Mouse (Mus musculus) MEL (cell line): Measurements from ENCODE around the gene Ecpas. TPM values are rescaled to one million over a fixed set of nuclear protein-coding genes. Genes with fewer than 3 reads are reported as not detected.
A peak's percentile ranks its signal among the peaks of the same experiment; 100 is the strongest.

ENCODE experiments used
- DNase-seq: peaks from one replicate; pipeline ENCODE4 v3.0.0; 2011; ENCODE audit warnings: low read depth, low spot score
- H3K27ac ChIP-seq: 2 replicates; pipeline ENCODE4 v1.5.1; 2012; ENCODE audit warnings: low read depth, mild to moderate bottlenecking, control low read depth, low read length, moderate library complexity; ENCODE audit not compliant: control insufficient read depth
- H3K27me3 ChIP-seq, 2 experiments: fragments of 150-350 bp in 1 of 2; sonication (generic) in 1 of 2; 2 replicates each; pipeline ENCODE4 v1.6.1; 2012; ENCODE audit warnings: low read length in 2 of 2, mild to moderate bottlenecking in 2 of 2, improper control_type of control experiment in 1 of 2, moderate library complexity in 1 of 2; ENCODE audit not compliant: insufficient read depth in 2 of 2, control insufficient read depth in 1 of 2
- H3K36me3 ChIP-seq, 2 experiments: 2 replicates each; pipeline ENCODE4 v1.6.1; 2012 to 2014; ENCODE audit warnings: low read length in 2 of 2, improper control_type of control experiment in 1 of 2, inconsistent platforms in 1 of 2, mild to moderate bottlenecking in 1 of 2; ENCODE audit not compliant: insufficient read depth in 2 of 2, control insufficient read depth in 1 of 2
- H3K4me1 ChIP-seq, 2 experiments: fragments of 150-350 bp in 1 of 2; sonication (generic) in 1 of 2; 2 replicates each; pipeline ENCODE4 v1.6.1; 2012; ENCODE audit warnings: low read length in 2 of 2, improper control_type of control experiment in 1 of 2, mild to moderate bottlenecking in 1 of 2; ENCODE audit not compliant: insufficient read depth in 2 of 2, control insufficient read depth in 1 of 2
- H3K4me3 ChIP-seq, 2 experiments: fragments of 150-350 bp in 1 of 2; sonication (generic) in 1 of 2; 2 replicates each; pipeline ENCODE4 v1.5.1; 2012; ENCODE audit warnings: low read depth in 2 of 2, low read length in 2 of 2, mild to moderate bottlenecking in 2 of 2, moderate library complexity in 2 of 2, control low read depth in 1 of 2, improper control_type of control experiment in 1 of 2; ENCODE audit not compliant: control insufficient read depth in 1 of 2, insufficient read depth in 1 of 2
- H3K79me2 ChIP-seq: 2 replicates; pipeline ENCODE4 v1.6.1; 2012; ENCODE audit warnings: mild to moderate bottlenecking, low read length, moderate library complexity; ENCODE audit not compliant: control insufficient read depth, poor library complexity, insufficient read depth
- H3K9ac ChIP-seq: 2 replicates; pipeline ENCODE4 v1.6.1; 2012; ENCODE audit warnings: low read depth, mild to moderate bottlenecking, control low read depth, low read length, moderate library complexity; ENCODE audit not compliant: control insufficient read depth, poor library complexity, severe bottlenecking
- H3K9me3 ChIP-seq: fragments of 150-350 bp; sonication (generic); replicated peaks from 2 replicates; pipeline ENCODE4 v1.6.1; 2012; ENCODE audit warnings: mild to moderate bottlenecking, low read length, improper control_type of control experiment, moderate library complexity; ENCODE audit not compliant: insufficient read depth
- BHLHE40 ChIP-seq: IDR thresholded peaks from 2 replicates; pipeline ENCODE4 v1.6.1; 2012; ENCODE audit warnings: low read depth, mild to moderate bottlenecking, inconsistent platforms, low read length, improper control_type of control experiment, borderline replicate concordance
- CHD1 ChIP-seq: IDR thresholded peaks from 2 replicates; pipeline ENCODE4 v1.6.1; 2012; ENCODE audit warnings: low read depth, mild to moderate bottlenecking, inconsistent platforms, low read length, improper control_type of control experiment
- CHD2 ChIP-seq: IDR thresholded peaks from 2 replicates; pipeline ENCODE4 v1.6.1; 2011; ENCODE audit warnings: low read length, improper control_type of control experiment
- CTCF ChIP-seq, 3 experiments: IDR thresholded peaks in 2 of 3; conservative IDR thresholded peaks in 1 of 3; 2 replicates each; pipeline ENCODE4 v1.5.1; 2011 to 2012; ENCODE audit warnings: low read length in 3 of 3, low read depth in 2 of 3, mild to moderate bottlenecking in 2 of 3, improper control_type of control experiment in 1 of 3, inconsistent platforms in 1 of 3, mixed read lengths in 1 of 3, moderate library complexity in 1 of 3; ENCODE audit not compliant: control insufficient read depth in 1 of 3, insufficient read depth in 1 of 3, poor library complexity in 1 of 3, severe bottlenecking in 1 of 3
- JUND ChIP-seq: IDR thresholded peaks from 2 replicates; pipeline ENCODE4 v1.6.1; 2011; ENCODE audit warnings: low read depth, mild to moderate bottlenecking, improper control_type of control experiment, low read length
- KAT2A ChIP-seq: conservative IDR thresholded peaks from 2 replicates; pipeline ENCODE4 v1.6.1; 2012; ENCODE audit warnings: low read depth, low read length, improper control_type of control experiment, inconsistent platforms
- MAFK ChIP-seq: IDR thresholded peaks from 2 replicates; pipeline ENCODE4 v1.6.1; 2011; ENCODE audit warnings: low read depth, mild to moderate bottlenecking, low read length, improper control_type of control experiment, borderline replicate concordance
- MAX ChIP-seq: IDR thresholded peaks from 2 replicates; pipeline ENCODE4 v1.6.1; 2011; ENCODE audit warnings: low read length, improper control_type of control experiment
- MXI1 ChIP-seq: IDR thresholded peaks from 2 replicates; pipeline ENCODE4 v1.6.1; 2011; ENCODE audit warnings: mild to moderate bottlenecking, low read depth, low read length, improper control_type of control experiment
- NRF1 ChIP-seq: IDR thresholded peaks from 2 replicates; pipeline ENCODE4 v1.6.1; 2014; ENCODE audit warnings: low read depth, mild to moderate bottlenecking, inconsistent platforms, low read length, improper control_type of control experiment, moderate library complexity; ENCODE audit not compliant: poor library complexity, insufficient read depth, severe bottlenecking
- POLR2A ChIP-seq, 2 experiments: IDR thresholded peaks; 2 replicates each; pipeline ENCODE4 v1.6.1; 2011 to 2012; ENCODE audit warnings: low read length in 2 of 2, mild to moderate bottlenecking in 2 of 2, control low read depth in 1 of 2, improper control_type of control experiment in 1 of 2, low read depth in 1 of 2, moderate library complexity in 1 of 2; ENCODE audit not compliant: control insufficient read depth in 1 of 2, insufficient read depth in 1 of 2, poor library complexity in 1 of 2
- POLR2AphosphoS5 ChIP-seq: IDR thresholded peaks from 2 replicates; pipeline ENCODE4 v1.6.1; 2012; ENCODE audit warnings: low read depth, borderline replicate concordance, mild to moderate bottlenecking, inconsistent platforms, low read length, moderate library complexity, mixed read lengths
- RAD21 ChIP-seq: IDR thresholded peaks from 2 replicates; pipeline ENCODE4 v1.6.1; 2011; ENCODE audit warnings: mild to moderate bottlenecking, low read depth, low read length, improper control_type of control experiment
- RCOR1 ChIP-seq: IDR thresholded peaks from 2 replicates; pipeline ENCODE4 v1.6.1; 2012; ENCODE audit warnings: low read depth, mild to moderate bottlenecking, inconsistent platforms, low read length, improper control_type of control experiment
- UBTF ChIP-seq: IDR thresholded peaks from 2 replicates; pipeline ENCODE4 v1.6.1; 2012; ENCODE audit warnings: low read depth, mild to moderate bottlenecking, inconsistent platforms, low read length, improper control_type of control experiment, moderate library complexity, borderline replicate concordance; ENCODE audit not compliant: insufficient read depth
- USF1 ChIP-seq: IDR thresholded peaks from 2 replicates; pipeline ENCODE4 v1.6.1; 2014; ENCODE audit warnings: low read depth, mild to moderate bottlenecking, inconsistent platforms, low read length, improper control_type of control experiment, moderate library complexity
- USF2 ChIP-seq, 2 experiments: IDR thresholded peaks; 2 replicates each; pipeline ENCODE4 v1.6.1; 2011 to 2012; ENCODE audit warnings: improper control_type of control experiment in 2 of 2, low read length in 2 of 2, borderline replicate concordance in 1 of 2, inconsistent platforms in 1 of 2, low read depth in 1 of 2, mild to moderate bottlenecking in 1 of 2; ENCODE audit not compliant: insufficient read depth in 1 of 2
- ZC3H11A ChIP-seq: IDR thresholded peaks from 2 replicates; pipeline ENCODE4 v1.6.1; 2012; ENCODE audit warnings: low read depth, mild to moderate bottlenecking, inconsistent platforms, low read length, improper control_type of control experiment
- ZKSCAN1 ChIP-seq: IDR thresholded peaks from 2 replicates; pipeline ENCODE4 v1.6.1; 2012; ENCODE audit warnings: low read depth, mild to moderate bottlenecking, inconsistent platforms, low read length, improper control_type of control experiment, moderate library complexity
- ZMIZ1 ChIP-seq: IDR thresholded peaks from 2 replicates; pipeline ENCODE4 v1.6.1; 2012; ENCODE audit warnings: low read depth, mild to moderate bottlenecking, inconsistent platforms, low read length, improper control_type of control experiment, moderate library complexity
- polyA plus RNA-seq, 2 experiments: library from polyadenylated mRNA; stranded (reverse) in 1 of 2; unstranded in 1 of 2; fragments of >175 nt in 1 of 2; fragments of >200 nt in 1 of 2; gene quantifications; 2 replicates each; pipeline versions ENCODE4 v1.2.1 to v1.2.4; 2012; ENCODE audit warnings: low replicate concordance in 2 of 2, low read depth in 1 of 2; ENCODE audit not compliant: insufficient read length in 2 of 2, insufficient read depth in 1 of 2, missing spikeins in 1 of 2
- total RNA-seq: library from RNA; depleted of rRNA; stranded (reverse); fragments of 300-350 nt; gene quantifications from 2 replicates; pipeline ENCODE4 v1.2.3, GENCODE M21; 2012

Ecpas gene
- total and polyA plus RNA-seq, 3 experiments: 37.8 to 161 (median 57.6) TPM

GRCm38 (mm10) chr4:58888568-58888967 is 24.0 kb downstream of the Ecpas start:
- DNase-seq: no peak
- H3K4me3 ChIP-seq: no peak overlapping the region
- no peak for TF ChIP-seq USF2 (IDR thresholded peaks at IDR 0.05; ENCODE audit: borderline replicate concordance in 1 of 2, insufficient read depth in 1 of 2, low read depth in 1 of 2, low read length in 2 of 2)
- no peak for TF ChIP-seq ZKSCAN1
- no peak for TF ChIP-seq NRF1
- no peak for TF ChIP-seq CTCF (IDR thresholded peaks at IDR 0.05 in 2 of 3, conservative IDR thresholded peaks at IDR 0.05 in 1 of 3; ENCODE audit: control insufficient read depth in 1 of 3, insufficient read depth in 1 of 3, low read depth in 2 of 3, low read length in 3 of 3, poor library complexity in 1 of 3, severe bottlenecking in 1 of 3)
- no peak for TF ChIP-seq RAD21
- no peak for TF ChIP-seq MXI1
- no peak for TF ChIP-seq JUND
- no peak for TF ChIP-seq RCOR1
- no peak for TF ChIP-seq ZC3H11A
- TF ChIP-seq USF1: no peak
- no peak for TF ChIP-seq CHD1
- no peak for TF ChIP-seq POLR2A (IDR thresholded peaks at IDR 0.05; ENCODE audit: control insufficient read depth in 1 of 2, insufficient read depth in 1 of 2, low read depth in 1 of 2, low read length in 2 of 2, poor library complexity in 1 of 2)
- TF ChIP-seq CHD2: no peak
- TF ChIP-seq BHLHE40: no peak
- H3K79me2 ChIP-seq: peaks cover 51% of the 10 kb centered on the region
- no peak overlapping the region for H3K27ac ChIP-seq
- no peaks in the 10 kb centered on the region for H3K27me3 ChIP-seq
- peaks cover 6 to 38% of the 10 kb centered on the region in 2 experiments; a peak in 3 of 4 replicates for H3K4me1 ChIP-seq
- H3K9me3 ChIP-seq: no peaks in the 10 kb centered on the region
- H3K36me3 ChIP-seq: peaks cover 10 to 42% of the 10 kb centered on the region in 2 experiments
- no peak overlapping the region for H3K9ac ChIP-seq

- Histone ChIP-seq H3K4me3 (no peak overlapping the region; a peak in 1 of 4 replicates), H3K27me3 (no peaks in the 10 kb centered on the region), H3K36me3 (peaks cover 10 to 36% of the 10 kb centered on the region in 2 experiments), H3K9me3 (no peaks in the 10 kb centered on the region), H3K27ac (no peak overlapping the region), H3K4me1 (peaks cover 6 to 33% of the 10 kb centered on the region in 2 experiments; a peak in 3 of 4 replicates), H3K79me2 (peaks cover 50% of the 10 kb centered on the region), H3K9ac (no peak overlapping the region)
- TF ChIP-seq JUND (no peak), NRF1 (no peak), KAT2A (no peak), MAX (no peak), POLR2A (IDR thresholded peaks at IDR 0.05; ENCODE audit: control insufficient read depth in 1 of 2, insufficient read depth in 1 of 2, low read depth in 1 of 2, low read length in 2 of 2, poor library complexity in 1 of 2) (no peak), POLR2AphosphoS5 (no peak), BHLHE40 (no peak), UBTF (no peak), ZMIZ1 (no peak), CHD2 (no peak), MAFK (no peak), CHD1 (no peak), RAD21 (no peak)
- peak; percentile 44 for DNase-seq
Measured at GRCm38 (mm10) chr4:58887626-58888025, 24.9 kb downstream of the Ecpas start.
